Mouse (Mus musculus): Measurements from ENCODE around the gene BC048403. TPM values are rescaled to one million over a fixed set of nuclear protein-coding genes. Genes with fewer than 3 reads are reported as not detected.

The BC048403 gene
- polyA plus RNA-seq, 1 experiment from 2014 or later, result 2.2 TPM

DNA sequence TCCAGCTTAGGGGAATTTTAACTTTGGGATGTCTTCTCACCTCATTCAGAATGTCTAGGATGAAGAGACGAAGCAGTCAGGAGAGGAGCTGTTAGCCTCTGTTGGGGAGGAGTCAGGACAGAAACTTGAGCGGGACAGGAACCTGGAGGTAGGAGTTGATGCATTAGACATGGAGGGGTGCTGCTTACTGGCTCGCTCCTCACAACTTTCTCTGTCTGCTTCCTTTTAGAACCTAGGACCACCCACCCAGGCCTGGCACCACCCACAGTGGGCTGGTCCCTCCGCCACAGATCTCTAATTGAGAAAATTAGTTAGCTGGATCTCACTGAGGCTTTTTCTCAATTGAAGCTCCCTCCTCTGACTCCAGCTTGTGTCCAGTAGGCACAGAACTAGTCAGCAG is 13.2 kb upstream of the BC048403 start:
- no peak overlapping the region for H3K4me3 ChIP-seq
- WGBS, result 73% methylated on average over 4 of the region's 4 CpGs
- H3K27ac ChIP-seq (replicated peaks), result no peak overlapping the region
- H3K4me1 ChIP-seq, result no peaks in the 10 kb centered on the region
- no peak overlapping the region for H3K9ac ChIP-seq (replicated peaks)
- no peak for ATAC-seq (ENCODE audit: low FRiP score, low read depth)
- H3K27me3 ChIP-seq, result no peaks in the 10 kb centered on the region
- H3K4me2 ChIP-seq (replicated peaks), result no peak overlapping the region
- H3K36me3 ChIP-seq, result no peaks in the 10 kb centered on the region
- H3K9me3 ChIP-seq, result 0 out of 2 replicates have a peak, but pooled peaks cover 3% of the 10 kb centered on the region

DNA sequence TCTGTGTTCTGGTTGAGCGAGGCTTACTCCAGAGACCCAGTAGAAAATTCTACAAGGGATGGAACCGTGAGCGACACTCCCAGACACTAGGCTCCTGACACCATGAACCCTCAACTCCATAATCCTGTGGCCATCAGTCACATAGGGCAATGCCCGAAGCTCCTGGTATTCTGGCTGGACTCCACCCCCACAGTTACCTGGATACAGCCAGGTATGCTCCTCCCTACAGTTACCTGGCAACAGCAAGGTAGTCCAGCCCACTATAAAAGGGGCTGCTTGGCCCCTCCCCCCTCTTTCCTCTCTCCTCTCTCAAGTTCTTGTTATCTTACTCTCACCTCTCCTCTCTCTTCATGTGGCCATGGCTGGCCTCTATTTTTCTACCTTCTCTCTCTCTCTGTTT is 12.6 kb upstream of the BC048403 start:
- H3K27ac ChIP-seq (replicated peaks), result no peak overlapping the region
- H3K27me3 ChIP-seq, result no peaks in the 10 kb centered on the region
- no peaks in the 10 kb centered on the region for H3K9me3 ChIP-seq
- no peak for ATAC-seq (ENCODE audit: low FRiP score, low read depth)
- no peak overlapping the region for H3K4me2 ChIP-seq (replicated peaks)
- H3K4me3 ChIP-seq, result no peak overlapping the region
- H3K36me3 ChIP-seq, result no peaks in the 10 kb centered on the region
- 82% methylated on average over 4 of the region's 4 CpGs for WGBS
- no peaks in the 10 kb centered on the region for H3K4me1 ChIP-seq
- H3K9ac ChIP-seq (replicated peaks), result no peak overlapping the region

DNA sequence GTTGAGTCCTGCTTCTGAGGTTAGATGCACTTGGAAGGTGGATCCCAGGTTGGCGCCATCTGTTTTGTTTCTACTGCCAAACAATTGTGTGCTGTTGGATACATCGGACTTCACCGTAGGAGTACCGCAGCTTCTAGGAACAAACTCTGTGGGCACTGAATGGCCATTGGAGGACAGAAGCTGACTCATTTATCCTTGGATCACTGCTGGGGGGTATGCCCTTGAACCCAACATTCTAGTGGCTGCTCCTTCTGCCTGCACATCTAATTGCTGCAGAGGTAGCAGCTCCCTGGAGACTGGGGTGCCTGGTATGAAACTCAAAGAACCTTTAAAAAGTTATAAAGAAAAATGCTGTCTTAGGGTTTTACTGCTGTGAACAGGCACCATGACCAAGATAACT is 11.5 kb upstream of the BC048403 start:
- 95% methylated on average over 4 of the region's 4 CpGs for WGBS
- H3K27ac ChIP-seq (replicated peaks), result no peak overlapping the region
- no peaks in the 10 kb centered on the region for H3K36me3 ChIP-seq
- ATAC-seq (ENCODE audit: low FRiP score, low read depth), result no peak
- no peak overlapping the region for H3K4me2 ChIP-seq (replicated peaks)
- H3K9ac ChIP-seq (replicated peaks), result no peak overlapping the region
- H3K4me3 ChIP-seq, result no peak overlapping the region
- H3K4me1 ChIP-seq, result no peaks in the 10 kb centered on the region
- H3K9me3 ChIP-seq, result no peaks in the 10 kb centered on the region
- no peaks in the 10 kb centered on the region for H3K27me3 ChIP-seq

DNA sequence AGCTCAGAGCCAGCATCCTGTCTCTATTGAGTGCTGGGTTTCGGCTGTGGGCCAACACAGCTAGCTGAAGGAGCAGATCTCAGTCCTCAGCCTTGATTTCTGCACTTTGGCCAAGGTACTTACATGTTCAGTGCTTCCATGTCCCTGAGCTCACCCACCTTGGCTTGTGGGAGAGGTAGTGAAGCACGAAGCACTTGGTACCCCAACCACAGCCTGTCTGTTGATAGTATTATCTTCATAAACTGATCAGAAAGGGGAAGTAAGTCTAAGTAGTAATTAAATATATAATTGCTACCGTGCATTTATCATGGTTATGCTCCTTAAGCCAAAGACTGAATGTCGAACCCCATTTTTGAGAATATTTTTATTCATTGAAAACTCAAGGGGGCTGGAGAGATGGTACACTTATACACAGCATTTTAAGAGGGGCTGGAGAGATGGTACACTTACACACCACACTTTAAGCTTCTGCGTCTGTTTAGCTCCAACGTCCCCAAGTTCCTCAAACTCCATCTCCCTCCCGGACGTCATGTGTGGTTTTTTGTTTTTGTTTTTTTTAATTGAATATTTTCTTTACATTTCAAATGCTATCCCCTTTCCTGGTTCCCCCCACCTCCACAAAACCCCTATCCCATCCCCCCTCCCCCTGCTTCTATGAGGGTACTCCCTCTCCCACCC is 8.6 kb upstream of the BC048403 start:
- H3K27ac ChIP-seq (replicated peaks), result no peak overlapping the region
- ATAC-seq (ENCODE audit: low FRiP score, low read depth), result no peak
- H3K9me3 ChIP-seq, result no peaks in the 10 kb centered on the region
- H3K4me3 ChIP-seq, result no peak overlapping the region
- 93% methylated on average over 8 of the region's 8 CpGs for WGBS
- no peaks in the 10 kb centered on the region for H3K4me1 ChIP-seq
- H3K9ac ChIP-seq (replicated peaks), result no peak overlapping the region
- H3K4me2 ChIP-seq (replicated peaks), result no peak overlapping the region
- H3K27me3 ChIP-seq, result no peaks in the 10 kb centered on the region
- H3K36me3 ChIP-seq, result no peaks in the 10 kb centered on the region

DNA sequence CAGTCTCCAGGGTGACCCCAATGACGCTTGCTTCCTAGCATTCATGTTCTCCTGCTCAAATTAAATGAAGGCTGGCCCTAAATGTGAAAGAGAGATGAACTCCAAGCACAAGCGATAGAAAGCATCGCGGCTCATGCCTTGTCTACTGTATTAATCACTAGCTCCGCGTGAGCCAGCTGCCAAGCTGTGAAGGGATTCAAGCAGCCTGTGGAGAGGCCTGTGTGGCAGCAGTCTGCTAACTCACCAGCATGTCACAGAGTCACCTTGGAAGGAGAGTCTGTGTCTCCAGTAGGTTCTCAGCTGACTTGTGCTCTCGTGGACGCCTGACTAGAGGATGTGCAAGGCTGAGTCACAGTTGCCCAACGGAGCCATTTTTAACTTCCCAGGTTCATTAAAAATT is 7.2 kb upstream of the BC048403 start:
- WGBS, result 92% methylated on average over 9 of the region's 9 CpGs
- Histone ChIP-seq H3K9ac (replicated peaks) (no peak overlapping the region), H3K4me1 (no peaks in the 10 kb centered on the region), H3K4me2 (replicated peaks) (no peak overlapping the region), H3K4me3 (no peak overlapping the region), H3K9me3 (no peaks in the 10 kb centered on the region), H3K27me3 (no peaks in the 10 kb centered on the region), H3K36me3 (no peaks in the 10 kb centered on the region), H3K27ac (replicated peaks) (no peak overlapping the region)
- no peak for ATAC-seq (ENCODE audit: low FRiP score, low read depth)

DNA sequence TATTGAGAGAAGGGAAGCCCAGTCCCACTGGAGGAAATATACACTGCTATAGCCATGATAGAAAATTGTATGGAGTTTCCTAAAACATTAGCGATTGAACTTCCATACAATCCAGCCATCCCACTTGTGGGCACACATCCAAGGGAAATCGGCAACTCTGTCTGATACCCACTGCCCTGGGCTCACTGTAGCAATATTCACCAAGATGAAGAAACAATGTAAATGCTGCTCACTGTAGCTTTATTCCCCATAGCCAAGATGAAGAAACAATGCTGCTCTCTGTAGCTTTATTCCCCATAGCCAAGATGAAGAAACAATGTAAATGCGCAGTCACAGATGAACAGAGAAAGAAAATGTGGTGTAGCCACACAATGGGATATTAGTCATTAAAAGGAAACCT is 2.5 kb upstream of the BC048403 start:
- no peak overlapping the region for H3K27ac ChIP-seq (replicated peaks)
- H3K4me2 ChIP-seq (replicated peaks), result no peak overlapping the region
- no peaks in the 10 kb centered on the region for H3K36me3 ChIP-seq
- peaks cover 9% of the 10 kb centered on the region for H3K4me1 ChIP-seq
- no peaks in the 10 kb centered on the region for H3K9me3 ChIP-seq
- ATAC-seq (ENCODE audit: low FRiP score, low read depth), result no peak
- no peaks in the 10 kb centered on the region for H3K27me3 ChIP-seq
- WGBS, result 94% methylated on average over 3 of the region's 3 CpGs
- H3K9ac ChIP-seq (replicated peaks), result no peak overlapping the region
- no peak overlapping the region for H3K4me3 ChIP-seq

DNA sequence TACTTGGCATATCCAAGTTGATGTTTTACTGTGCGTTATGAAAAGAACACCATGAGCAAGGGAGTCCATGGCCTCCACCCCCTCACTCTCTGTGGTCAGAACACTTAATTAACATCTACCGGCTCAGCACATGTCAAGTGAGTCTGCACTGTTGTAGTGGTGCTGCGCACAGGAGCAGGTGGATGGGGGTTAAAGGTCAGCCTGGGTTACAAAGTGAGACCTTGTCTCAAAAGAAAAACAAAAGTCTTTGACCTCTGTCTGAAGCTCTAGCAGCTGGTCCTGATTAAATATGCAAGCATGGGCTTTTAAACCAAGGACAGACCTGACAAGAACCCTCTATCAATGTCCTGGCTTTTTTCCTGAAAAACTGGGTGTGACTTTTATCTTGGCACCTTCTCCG is 2.6 kb downstream of the BC048403 start:
- Histone ChIP-seq H3K27ac (replicated peaks) (no peak overlapping the region), H3K27me3 (no peaks in the 10 kb centered on the region), H3K36me3 (peaks cover 21% of the 10 kb centered on the region), H3K4me3 (no peak overlapping the region), H3K9me3 (no peaks in the 10 kb centered on the region), H3K4me2 (replicated peaks) (no peak overlapping the region), H3K4me1 (peaks cover 9% of the 10 kb centered on the region), H3K9ac (replicated peaks) (no peak overlapping the region)
- no peak for ATAC-seq (ENCODE audit: low FRiP score, low read depth)
- 45% methylated on average over 4 of the region's 4 CpGs for WGBS

DNA sequence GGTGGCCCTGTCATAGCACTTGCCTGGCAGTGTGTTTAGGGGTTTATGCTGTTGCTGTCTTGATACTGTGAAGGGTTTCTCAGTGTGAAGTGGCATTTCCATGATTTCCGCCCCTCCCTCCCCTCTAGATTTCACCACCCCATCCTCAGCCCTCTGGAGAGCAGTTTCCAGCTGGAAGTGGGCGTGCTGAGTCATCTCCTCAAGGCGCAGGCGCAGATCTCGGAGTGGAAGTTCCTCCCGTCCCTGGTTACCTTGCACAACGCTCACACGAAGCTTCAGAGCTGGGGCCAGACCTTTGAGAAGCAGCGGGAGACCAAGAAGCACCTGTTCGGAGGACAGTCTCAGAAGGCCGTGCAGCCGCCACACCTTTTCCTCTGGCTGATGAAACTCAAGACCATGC is 10.4 kb downstream of the BC048403 start:
- no peak for ATAC-seq (ENCODE audit: low FRiP score, low read depth)
- Histone ChIP-seq H3K27me3 (no peaks in the 10 kb centered on the region), H3K4me2 (replicated peaks) (no peak overlapping the region), H3K4me1 (no peaks in the 10 kb centered on the region), H3K27ac (replicated peaks) (no peak overlapping the region), H3K9ac (replicated peaks) (no peak overlapping the region), H3K36me3 (peaks cover 52% of the 10 kb centered on the region), H3K9me3 (no peaks in the 10 kb centered on the region), H3K4me3 (no peak overlapping the region)
- 96% methylated on average over 12 of the region's 12 CpGs for WGBS

DNA sequence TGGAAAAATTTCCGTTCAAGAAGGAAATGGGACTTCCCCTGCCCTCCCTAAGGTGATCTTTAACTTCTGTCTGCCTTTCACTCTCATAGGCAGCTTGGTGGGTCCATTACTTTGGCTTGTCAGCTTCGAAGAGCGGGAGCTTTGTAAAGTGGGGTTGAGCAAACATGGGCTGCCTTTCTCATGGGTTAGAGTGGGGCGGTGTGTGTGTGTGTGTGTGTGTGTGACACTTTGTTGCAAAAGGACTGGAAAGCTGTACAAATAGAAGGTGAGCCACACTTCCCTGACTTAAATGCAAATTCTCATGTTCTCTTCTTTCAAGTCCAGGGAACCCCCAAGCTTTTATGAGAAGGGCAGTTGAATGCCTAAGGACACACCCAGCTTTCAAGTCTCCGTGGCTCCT is 14.5 kb downstream of the BC048403 start:
- no peak overlapping the region for H3K27ac ChIP-seq (replicated peaks)
- H3K4me2 ChIP-seq (replicated peaks), result no peak overlapping the region
- no peak overlapping the region for H3K4me3 ChIP-seq
- no peak for ATAC-seq (ENCODE audit: low FRiP score, low read depth)
- no peaks in the 10 kb centered on the region for H3K4me1 ChIP-seq
- no peaks in the 10 kb centered on the region for H3K9me3 ChIP-seq
- no peaks in the 10 kb centered on the region for H3K27me3 ChIP-seq
- H3K9ac ChIP-seq (replicated peaks), result no peak overlapping the region
- H3K36me3 ChIP-seq, result peaks cover 27% of the 10 kb centered on the region
- WGBS, result 88% methylated on average over 5 of the region's 5 CpGs

DNA sequence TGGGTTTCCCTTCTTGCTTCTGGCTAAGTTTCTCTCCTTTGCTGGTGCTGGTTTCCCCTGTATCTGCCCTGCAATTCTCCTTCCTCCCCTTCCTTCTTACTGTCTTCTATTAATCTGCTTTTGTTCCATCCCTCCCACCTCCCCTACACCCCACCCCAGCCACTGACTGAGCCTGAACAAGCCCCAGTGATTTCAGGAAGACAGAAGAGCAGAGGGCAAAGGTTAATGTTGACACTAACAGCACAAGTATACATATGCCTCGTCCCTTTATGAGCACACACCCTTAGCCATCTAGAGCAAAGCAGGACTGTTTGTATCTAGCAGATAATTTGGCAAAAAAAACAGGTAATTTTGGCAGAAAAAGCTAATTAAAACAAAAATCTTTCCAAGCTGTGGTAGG is 16.1 kb downstream of the BC048403 start:
- Histone ChIP-seq H3K4me3 (no peak overlapping the region), H3K9me3 (no peaks in the 10 kb centered on the region)
- WGBS, result 52% methylated on average over 1 of the region's 1 CpGs

DNA sequence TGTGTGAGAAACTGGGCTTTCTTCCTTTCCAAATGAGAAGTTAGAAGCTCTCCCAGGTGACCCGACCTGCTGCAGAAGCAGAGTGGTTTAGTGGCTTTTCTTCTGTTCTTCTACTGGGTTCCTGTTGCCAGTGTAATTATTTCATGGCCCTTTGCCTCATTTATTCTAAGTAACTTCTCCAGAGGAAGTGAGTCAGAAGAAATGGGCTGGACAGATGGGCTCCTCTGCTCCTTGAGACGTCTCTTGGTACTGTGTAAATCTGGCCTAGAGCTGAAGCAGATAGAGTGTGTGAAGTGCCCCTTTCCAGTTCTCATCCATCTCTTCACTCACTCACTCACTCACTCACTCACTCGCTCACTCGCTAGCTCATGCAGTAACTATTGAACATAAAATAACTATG is 16.9 kb downstream of the BC048403 start:
- WGBS, result 91% methylated on average over 4 of the region's 4 CpGs
- ATAC-seq (ENCODE audit: low FRiP score, low read depth), result no peak
- no peak overlapping the region for H3K27ac ChIP-seq (replicated peaks)
- H3K27me3 ChIP-seq, result peaks cover 2% of the 10 kb centered on the region
- no peak overlapping the region for H3K4me3 ChIP-seq
- H3K4me2 ChIP-seq (replicated peaks), result no peak overlapping the region
- H3K4me1 ChIP-seq, result no peaks in the 10 kb centered on the region
- H3K36me3 ChIP-seq, result peaks cover 11% of the 10 kb centered on the region; the same call in 1 of the 2 replicates
- H3K9me3 ChIP-seq, result no peaks in the 10 kb centered on the region
- H3K9ac ChIP-seq (replicated peaks), result no peak overlapping the region

More for the DNA sequence above, 16.1 kb downstream of the BC048403 start:
- no peaks in the 10 kb centered on the region for H3K4me1 ChIP-seq
- H3K27ac ChIP-seq (replicated peaks), result no peak overlapping the region
- ATAC-seq (ENCODE audit: low FRiP score, low read depth), result no peak
- H3K9ac ChIP-seq (replicated peaks), result no peak overlapping the region
- H3K4me2 ChIP-seq (replicated peaks), result no peak overlapping the region
- H3K36me3 ChIP-seq, result peaks cover 18% of the 10 kb centered on the region
- no peaks in the 10 kb centered on the region; the same call in 1 of the 2 replicates for H3K27me3 ChIP-seq

DNA sequence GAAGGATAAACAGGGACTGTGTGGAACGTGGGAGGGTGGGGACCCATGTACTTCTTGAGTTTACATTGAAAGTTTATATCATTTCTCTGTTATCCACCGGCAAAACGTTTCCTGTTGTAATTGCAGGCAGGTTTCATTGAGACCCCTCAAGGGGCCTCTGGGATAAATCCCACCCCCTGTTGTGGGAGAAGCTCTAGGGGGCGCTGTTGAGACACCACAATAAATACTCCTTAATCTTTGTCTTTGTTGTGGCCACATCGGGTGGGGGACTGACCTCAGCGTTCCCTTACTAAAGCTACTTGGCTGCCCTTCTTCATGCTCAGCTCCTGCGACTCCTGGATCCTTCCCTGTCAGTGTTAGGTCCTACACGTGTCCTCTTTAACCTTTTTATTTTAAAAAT is 19.4 kb downstream of the BC048403 start:
- Histone ChIP-seq H3K36me3 (no peaks in the 10 kb centered on the region), H3K9me3 (no peaks in the 10 kb centered on the region), H3K9ac (replicated peaks) (no peak overlapping the region), H3K4me2 (replicated peaks) (no peak overlapping the region), H3K4me3 (no peak overlapping the region), H3K27me3 (peaks cover 18% of the 10 kb centered on the region), H3K27ac (replicated peaks) (no peak overlapping the region), H3K4me1 (no peaks in the 10 kb centered on the region)
- 50% methylated on average over 8 of the region's 8 CpGs for WGBS
- ATAC-seq (ENCODE audit: low FRiP score, low read depth), result no peak

DNA sequence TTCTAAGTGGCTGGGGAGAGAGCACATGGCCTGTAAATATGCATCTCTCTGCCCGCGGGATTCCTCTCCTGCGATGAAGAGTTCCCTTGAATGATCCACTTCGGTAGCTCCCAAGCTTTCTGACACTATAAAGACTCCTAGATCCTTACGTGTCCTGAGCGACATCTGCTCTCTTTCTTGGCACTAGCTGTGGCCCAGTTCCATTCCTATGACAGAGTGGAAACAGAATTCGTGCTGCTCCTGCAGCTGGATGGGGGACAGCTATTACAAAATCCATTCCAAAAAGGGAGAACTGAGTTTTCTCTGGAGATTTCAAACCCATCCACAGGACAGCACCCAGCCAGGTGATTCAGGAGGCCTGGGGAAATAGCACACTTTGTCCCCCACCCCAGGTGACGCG is 22.4 kb downstream of the BC048403 start:
- peaks cover 7% of the 10 kb centered on the region for H3K4me1 ChIP-seq
- no peak overlapping the region for H3K9ac ChIP-seq (replicated peaks)
- no peak for ATAC-seq (ENCODE audit: low FRiP score, low read depth)
- H3K36me3 ChIP-seq, result no peaks in the 10 kb centered on the region
- H3K27me3 ChIP-seq, result peaks cover 19% of the 10 kb centered on the region
- H3K27ac ChIP-seq (replicated peaks), result no peak overlapping the region
- WGBS, result 91% methylated on average over 9 of the region's 9 CpGs
- H3K4me3 ChIP-seq, result no peak overlapping the region
- H3K4me2 ChIP-seq (replicated peaks), result no peak overlapping the region
- H3K9me3 ChIP-seq, result no peaks in the 10 kb centered on the region
